Mouse (Mus musculus) megakaryocyte, embryonic 14.5 days (primary cell): Measurements from ENCODE around the gene Kifc1. TPM values are rescaled to one million over a fixed set of nuclear protein-coding genes. Genes with fewer than 3 reads are reported as not detected.
A peak's percentile ranks its signal among the peaks of the same experiment; 100 is the strongest.

Experiments
- H3K27me3 ChIP-seq: replicated peaks from 2 replicates; pipeline ENCODE3; 2012; ENCODE audit warnings: inconsistent platforms
- H3K36me3 ChIP-seq: replicated peaks from 2 replicates; pipeline ENCODE3; 2012; ENCODE audit warnings: low read length, inconsistent platforms, mixed read lengths
- H3K4me1 ChIP-seq: 2 replicates; pipeline ENCODE4 v1.6.1; 2012; ENCODE audit warnings: inconsistent platforms
- H3K4me3 ChIP-seq: replicated peaks from 2 replicates; pipeline ENCODE3; 2012; ENCODE audit warnings: moderate library complexity, mild to moderate bottlenecking, inconsistent platforms
- H3K9me3 ChIP-seq: 2 replicates; pipeline ENCODE4 v1.6.1; 2012; ENCODE audit warnings: inconsistent platforms
- FLI1 ChIP-seq: IDR thresholded peaks from 2 replicates; pipeline ENCODE4 v1.6.1; 2012; ENCODE audit warnings: low read length, inconsistent platforms, mixed read lengths
- GATA1 ChIP-seq: IDR thresholded peaks from 3 replicates; pipeline ENCODE4 v1.6.1; 2012; ENCODE audit warnings: mixed read lengths, low read length, inconsistent platforms, borderline replicate concordance
- polyA plus RNA-seq: library from polyadenylated mRNA; stranded (reverse); fragments of >175 nt; gene quantifications from 2 replicates; pipeline ENCODE4 v1.2.3, GENCODE M21; 2012; ENCODE audit warnings: low replicate concordance; ENCODE audit not compliant: insufficient read depth

Gene Kifc1
- 9.8 and 31.7 TPM in 2 replicates for polyA plus RNA-seq

- Histone ChIP-seq H3K9me3 (no peaks in the 10 kb centered on the region), H3K4me1 (peaks cover 18% of the 10 kb centered on the region), H3K27me3 (no peaks in the 10 kb centered on the region), H3K36me3 (peaks cover 10% of the 10 kb centered on the region), H3K4me3 (peak within 1 kb of the TSS; percentile 96)
- TF ChIP-seq FLI1 (peak; percentile 75), GATA1 (no peak)
Measured at GRCm38 (mm10) chr17:33890533-33891059, at the start of gene Kifc1. Gene Kifc1, minus strand, starts transcription at chr17:33890661.

GRCm38 (mm10) chr17:33938783-33939182 is 48.3 kb upstream of the Kifc1 start:
- peaks cover 41% of the 10 kb centered on the region for H3K4me1 ChIP-seq
- H3K27me3 ChIP-seq = no peaks in the 10 kb centered on the region

GRCm38 (mm10) chr17:33936993-33937392 is 46.5 kb upstream of the Kifc1 start:
- no peaks in the 10 kb centered on the region for H3K9me3 ChIP-seq
- H3K36me3 ChIP-seq = peaks cover 69% of the 10 kb centered on the region
- TF ChIP-seq FLI1 (no peak), GATA1 (no peak)
- no peaks in the 10 kb centered on the region for H3K27me3 ChIP-seq
- H3K4me3 ChIP-seq = no peak overlapping the region
- peaks cover 41% of the 10 kb centered on the region for H3K4me1 ChIP-seq

More at GRCm38 (mm10) chr17:33938783-33939182, 48.3 kb upstream of the Kifc1 start:
- peak overlapping the region; percentile 98 for H3K4me3 ChIP-seq
- peaks cover 66% of the 10 kb centered on the region for H3K36me3 ChIP-seq
- TF ChIP-seq GATA1 = no peak
- no peak for TF ChIP-seq FLI1
- no peaks in the 10 kb centered on the region for H3K9me3 ChIP-seq

- no peaks in the 10 kb centered on the region for H3K27me3 ChIP-seq
- H3K4me1 ChIP-seq = peaks cover 44% of the 10 kb centered on the region
- H3K36me3 ChIP-seq = peaks cover 77% of the 10 kb centered on the region
- H3K9me3 ChIP-seq = no peaks in the 10 kb centered on the region
- peak overlapping the region; percentile 18 for H3K4me3 ChIP-seq
- TF ChIP-seq FLI1 (no peak), GATA1 (no peak)
Measured at GRCm38 (mm10) chr17:33935422-33936055, 45.1 kb upstream of the Kifc1 start.

- H3K27me3 ChIP-seq = no peaks in the 10 kb centered on the region
- TF ChIP-seq FLI1 = no peak
- no peak for TF ChIP-seq GATA1
- H3K4me1 ChIP-seq = peaks cover 45% of the 10 kb centered on the region
- no peak overlapping the region for H3K4me3 ChIP-seq
- H3K36me3 ChIP-seq = peaks cover 72% of the 10 kb centered on the region
- H3K9me3 ChIP-seq = no peaks in the 10 kb centered on the region
Measured at GRCm38 (mm10) chr17:33932970-33933369, 42.5 kb upstream of the Kifc1 start.

- no peaks in the 10 kb centered on the region for H3K9me3 ChIP-seq
- no peak overlapping the region for H3K4me3 ChIP-seq
- peaks cover 74% of the 10 kb centered on the region for H3K36me3 ChIP-seq
Measured at GRCm38 (mm10) chr17:33932448-33932847, 42.0 kb upstream of the Kifc1 start.

GRCm38 (mm10) chr17:33931947-33932346 is 41.5 kb upstream of the Kifc1 start:
- H3K27me3 ChIP-seq = no peaks in the 10 kb centered on the region
- H3K9me3 ChIP-seq = no peaks in the 10 kb centered on the region
- no peak overlapping the region for H3K4me3 ChIP-seq
- TF ChIP-seq GATA1 (no peak), FLI1 (no peak)
- H3K4me1 ChIP-seq = peaks cover 52% of the 10 kb centered on the region
- peaks cover 74% of the 10 kb centered on the region for H3K36me3 ChIP-seq

More at GRCm38 (mm10) chr17:33932448-33932847, 42.0 kb upstream of the Kifc1 start:
- TF ChIP-seq GATA1 = no peak
- TF ChIP-seq FLI1 = no peak
- H3K4me1 ChIP-seq = peaks cover 50% of the 10 kb centered on the region
- H3K27me3 ChIP-seq = no peaks in the 10 kb centered on the region

- H3K4me1 ChIP-seq = peaks cover 54% of the 10 kb centered on the region
- TF ChIP-seq GATA1 (no peak), FLI1 (no peak)
- peaks cover 75% of the 10 kb centered on the region for H3K36me3 ChIP-seq
- H3K27me3 ChIP-seq = no peaks in the 10 kb centered on the region
- H3K9me3 ChIP-seq = no peaks in the 10 kb centered on the region
- H3K4me3 ChIP-seq = peak overlapping the region; percentile 100
Measured at GRCm38 (mm10) chr17:33931159-33931866, 40.9 kb upstream of the Kifc1 start.

- Histone ChIP-seq H3K4me1 (peaks cover 57% of the 10 kb centered on the region), H3K36me3 (peaks cover 76% of the 10 kb centered on the region), H3K9me3 (no peaks in the 10 kb centered on the region), H3K27me3 (no peaks in the 10 kb centered on the region), H3K4me3 (peak overlapping the region; percentile 100)
- TF ChIP-seq GATA1 (no peak), FLI1 (no peak)
Measured at GRCm38 (mm10) chr17:33930280-33931158, 40.1 kb upstream of the Kifc1 start.
